Mouse (Mus musculus) embryonic fibroblast, embryonic 13.5 days (primary cell): Measurements from ENCODE around the gene Rhot2.

Experiments used
- CTCF ChIP-seq: IDR thresholded peaks from 2 replicates; pipeline ENCODE4 v1.5.1; 2011; ENCODE audit warnings: mild to moderate bottlenecking, control low read depth, low read length, moderate library complexity, borderline replicate concordance; ENCODE audit not compliant: insufficient read depth
- POLR2A ChIP-seq: IDR thresholded peaks from 2 replicates; pipeline ENCODE4 v1.6.1; 2011; ENCODE audit warnings: low read depth, mild to moderate bottlenecking, control low read depth, low read length, moderate library complexity

GRCm38 (mm10) chr17:25824362-25825142 is 20.1 kb downstream of the Rhot2 start:
- no peak for TF ChIP-seq CTCF
- no peak for TF ChIP-seq POLR2A
